Mouse (Mus musculus) heart, postnatal 0 days (tissue): ENCODE measurements around the gene Ppp2ca.

Experiments used
- CTCF ChIP-seq: IDR thresholded peaks from 2 replicates; pipeline ENCODE4 v1.5.1; 2016; ENCODE audit warnings: antibody characterized with exemption, control low read depth, low read depth
- EP300 ChIP-seq: IDR thresholded peaks from 2 replicates; pipeline ENCODE4 v1.6.1; 2016; ENCODE audit warnings: antibody characterized with exemption, low read depth

GRCm38 (mm10) chr11:52124468-52124867, 26.0 kb downstream of the Ppp2ca start:
- TF ChIP-seq EP300 (no peak), CTCF (no peak)
